Mouse (Mus musculus) kidney, postnatal 36 days (tissue): ENCODE data around the gene Dnph1.

Experiments used
- DNase-seq, 2 experiments: peaks; one replicate each; pipeline ENCODE4 v3.0.0; 2021 to 2022; ENCODE audit warnings: mixed read lengths in 2 of 2

The Dnph1 gene

GRCm38 (mm10) chr17:46503847-46504638 is 7.5 kb downstream of the Dnph1 start:
- DNase-seq = peak; percentile 94

GRCm38 (mm10) chr17:46505617-46506016 is 9.1 kb downstream of the Dnph1 start:
- DNase-seq = peak; percentile 88 to 89

GRCm38 (mm10) chr17:46511059-46511710 is 14.7 kb downstream of the Dnph1 start:
- peak; percentile 38 to 51 for DNase-seq

- DNase-seq = peak in 1 of 2 experiments; percentile 47
These were observed 16.8 kb downstream of the Dnph1 start for GRCm38 (mm10) chr17:46513329-46513728.

- DNase-seq = no peak
These were observed 23.5 kb downstream of the Dnph1 start for GRCm38 (mm10) chr17:46519971-46520370.

- no peak for DNase-seq
These were observed 24.0 kb downstream of the Dnph1 start for GRCm38 (mm10) chr17:46520385-46520979.

GRCm38 (mm10) chr17:46521174-46521573 is 24.7 kb downstream of the Dnph1 start:
- DNase-seq = no peak

- DNase-seq = peak in 1 of 2 experiments; percentile 44
These were observed 25.6 kb downstream of the Dnph1 start for GRCm38 (mm10) chr17:46521963-46522668.

- DNase-seq = no peak
These were observed 28.6 kb downstream of the Dnph1 start for GRCm38 (mm10) chr17:46525065-46525464.

- peak; percentile 67 to 91 for DNase-seq
These were observed 29.2 kb downstream of the Dnph1 start for GRCm38 (mm10) chr17:46525579-46526307.

GRCm38 (mm10) chr17:46543661-46544060 is 47.1 kb downstream of the Dnph1 start:
- no peak for DNase-seq

GRCm38 (mm10) chr17:46545813-46546564 is 49.5 kb downstream of the Dnph1 start, which contains the start of gene Cul9:
TSS of gene Cul9 (minus strand) at chr17:46546388.
- DNase-seq = peak; percentile 86 to 91

GRCm38 (mm10) chr17:46546591-46546990 is 50.1 kb downstream of the Dnph1 start:
- no peak for DNase-seq

- no peak for DNase-seq
These were observed 50.5 kb downstream of the Dnph1 start for GRCm38 (mm10) chr17:46546995-46547394.

- no peak for DNase-seq
These were observed 51.4 kb downstream of the Dnph1 start for GRCm38 (mm10) chr17:46547923-46548322.

- DNase-seq = peak; percentile 62 to 67
These were observed 52.2 kb downstream of the Dnph1 start for GRCm38 (mm10) chr17:46548741-46549140.

GRCm38 (mm10) chr17:46549193-46549592 is 52.7 kb downstream of the Dnph1 start:
- DNase-seq = peak; percentile 87 to 94
